Mouse (Mus musculus): ENCODE results near the gene Ftcd.

- TF ChIP-seq CTCF (conservative IDR thresholded peaks at IDR 0.05; ENCODE audit: low read length) (no peak), NANOG (IDR thresholded peaks at IDR 0.05; ENCODE audit: borderline replicate concordance, low read length) (no peak)
Measured at GRCm38 (mm10) chr10:76554061-76554460, 21.4 kb upstream of the Ftcd start.
